Mouse (Mus musculus) heart, adult 2 months (tissue): ENCODE data around the gene Plekhg6.

Experiments used
- CTCF ChIP-seq: fragments of 200-600 bp; IDR thresholded peaks from 2 replicates; pipeline ENCODE4 v1.8.1; 2022; ENCODE audit warnings: antibody characterized with exemption, mild to moderate bottlenecking, moderate library complexity
- EP300 ChIP-seq: fragments of 200-500 bp; IDR thresholded peaks from 2 replicates; pipeline ENCODE4 v1.6.1; 2011; ENCODE audit warnings: low read depth, low read length, control low read depth; ENCODE audit not compliant: insufficient read depth
- POLR2A ChIP-seq: fragments of 200-500 bp; IDR thresholded peaks from 2 replicates; pipeline ENCODE4 v1.6.1; 2011; ENCODE audit warnings: mild to moderate bottlenecking, low read depth, low read length, control low read depth; ENCODE audit not compliant: insufficient read depth

GRCm38 (mm10) chr6:125425205-125426090 lies 44.9 kb upstream of the Plekhg6 start:
- TF ChIP-seq CTCF (no peak), POLR2A (no peak), EP300 (no peak)
